Mouse (Mus musculus) kidney, embryonic 16.5 days (tissue): Measurements from ENCODE around the gene Tuba1b. TPM values are rescaled to one million over a fixed set of nuclear protein-coding genes. Genes with fewer than 3 reads are reported as not detected.

Experiments used
- ATAC-seq: fragments of 200-750 bp; cut with Nextera tagmentation; 2 replicates; pipeline ENCODE4 v1.8.0; 2017; ENCODE audit warnings: moderate TSS enrichment; ENCODE audit not compliant: low FRiP score, low TSS enrichment
- H3K27ac ChIP-seq: fragments of 300-500 bp; sonication (generic); 2 replicates; pipeline ENCODE4 v1.5.1; 2014; ENCODE audit warnings: low read length
- H3K27me3 ChIP-seq: fragments of 300-500 bp; sonication (generic); 2 replicates; pipeline ENCODE4 v1.6.1; 2014; ENCODE audit warnings: low read length, control low read depth, mixed read lengths; ENCODE audit not compliant: insufficient read depth
- H3K36me3 ChIP-seq: fragments of 300-500 bp; sonication (generic); 2 replicates; pipeline ENCODE4 v1.6.1; 2014; ENCODE audit warnings: low read length, control low read depth, mixed read lengths; ENCODE audit not compliant: insufficient read depth
- H3K4me1 ChIP-seq: fragments of 300-500 bp; sonication (generic); 2 replicates; pipeline ENCODE4 v1.6.1; 2014; ENCODE audit warnings: low read length, control low read depth, mixed read lengths; ENCODE audit not compliant: insufficient read depth
- H3K4me2 ChIP-seq: fragments of 300-500 bp; sonication (generic); replicated peaks from 2 replicates; pipeline ENCODE4 v1.6.1; 2014; ENCODE audit warnings: low read depth, low read length
- H3K4me3 ChIP-seq: fragments of 300-500 bp; sonication (generic); 2 replicates; pipeline ENCODE4 v1.5.1; 2014; ENCODE audit warnings: mild to moderate bottlenecking, low read length
- H3K9ac ChIP-seq: fragments of 300-500 bp; sonication (generic); replicated peaks from 2 replicates; pipeline ENCODE4 v1.6.1; 2014; ENCODE audit warnings: low read length
- H3K9me3 ChIP-seq: fragments of 300-500 bp; sonication (generic); 2 replicates; pipeline ENCODE4 v1.6.1; 2016; ENCODE audit warnings: low read length, control low read depth
- WGBS: fragments of 180-500 bp; shearing (Covaris S2); extraction: QIAGEN DNeasy Blood & Tissue Kit; methylation state at CpG from one replicate; pipeline ENCODE4 v1.1.7; 2014; 5-methylcytosine and 5-hydroxymethylcytosine counted together
- polyA plus RNA-seq: library from polyadenylated mRNA; unstranded; fragments of >200 nt; fragmentation: Nextera tagmentation; extraction: Ambion mirVana; gene quantifications from 2 replicates; pipeline ENCODE4 v1.2.1, GENCODE M21; 2015

Tuba1b gene
- 1,826 and 1,900 TPM in 2 replicates for polyA plus RNA-seq

DNA sequence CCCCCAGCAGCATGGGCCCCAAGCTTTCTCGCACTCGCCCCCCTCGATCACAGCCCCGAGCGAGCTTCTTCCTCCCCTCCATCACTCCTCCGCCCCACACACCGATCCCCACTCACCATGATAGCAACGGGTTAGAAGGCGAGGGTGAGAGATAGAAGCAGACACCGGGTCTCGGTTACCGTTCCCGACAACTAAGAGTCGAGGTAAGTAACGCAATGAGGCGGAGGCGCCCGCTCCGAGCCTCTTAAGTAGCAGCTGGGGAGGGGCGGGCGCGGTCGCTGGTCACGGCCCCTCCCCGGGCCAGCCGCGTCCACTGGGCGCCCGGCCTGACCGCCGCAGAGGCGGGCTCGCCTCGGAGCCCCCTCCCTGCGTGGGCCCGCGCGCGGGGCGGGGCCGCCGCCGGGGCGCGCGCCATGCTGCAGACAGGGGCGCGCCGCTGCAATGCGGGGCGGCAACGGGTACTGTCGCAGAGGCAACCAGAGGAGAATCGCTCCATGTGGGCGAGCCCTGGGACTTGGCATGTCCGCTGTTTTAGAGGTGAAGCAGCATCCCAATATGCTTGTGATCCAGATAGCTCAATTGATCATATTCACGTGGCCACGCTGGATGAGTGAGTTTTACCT, at the start of gene Tuba1b:
Gene Tuba1b (minus strand): TSS at position 349 of the 623 bp plus-strand sequence.
- ATAC-seq = peak; percentile 97
- WGBS = under 1% methylated on average over 49 of the region's 58 CpGs
- H3K4me2 ChIP-seq = peak within 1 kb of the TSS; percentile 79
- H3K27ac ChIP-seq = peak within 1 kb of the TSS; percentile 99
- peaks cover 18% of the 10 kb centered on the region for H3K4me1 ChIP-seq
- peak within 1 kb of the TSS; percentile 95 for H3K9ac ChIP-seq
- H3K4me3 ChIP-seq = peak within 1 kb of the TSS; percentile 89
- H3K9me3 ChIP-seq = no peaks in the 10 kb centered on the region
- no peaks in the 10 kb centered on the region for H3K27me3 ChIP-seq
- H3K36me3 ChIP-seq = peaks cover 11% of the 10 kb centered on the region

DNA sequence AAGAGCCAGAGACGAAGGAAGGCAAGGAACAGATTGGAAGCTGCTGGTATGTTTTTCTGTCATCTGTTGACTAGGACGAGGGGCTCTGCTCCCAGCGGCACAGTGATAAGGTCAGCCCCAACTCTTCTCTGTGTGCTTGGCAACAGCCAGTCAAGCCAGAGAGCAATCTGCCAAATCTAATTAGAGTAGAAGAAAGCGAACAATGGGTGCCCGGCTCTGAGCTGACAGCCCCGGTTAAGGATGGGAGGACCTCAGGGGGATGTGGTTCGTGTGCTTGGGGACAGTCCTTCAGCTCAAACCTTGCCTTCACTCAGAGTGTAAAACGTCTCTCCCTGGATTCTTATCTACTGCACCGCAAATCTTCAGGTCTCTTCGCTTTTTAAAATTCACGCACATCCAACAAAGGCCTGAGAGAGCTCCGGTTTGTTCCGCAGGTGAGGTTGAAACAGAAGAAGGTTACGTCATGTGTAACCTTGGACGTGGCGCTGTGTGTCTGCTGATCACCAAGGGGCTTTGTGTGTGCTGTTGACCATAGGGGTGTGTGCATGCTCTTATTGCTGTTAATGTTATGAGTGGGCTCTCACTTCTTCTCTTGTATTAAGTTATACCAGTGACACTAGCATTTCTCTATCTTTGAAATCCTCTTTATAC, 49.2 kb upstream of the Tuba1b start:
- Histone ChIP-seq H3K9me3 (no peaks in the 10 kb centered on the region), H3K9ac (no peak overlapping the region), H3K4me3 (no peak overlapping the region), H3K4me1 (peaks cover 33% of the 10 kb centered on the region), H3K27me3 (no peaks in the 10 kb centered on the region), H3K36me3 (no peaks in the 10 kb centered on the region), H3K4me2 (no peak overlapping the region), H3K27ac (no peak overlapping the region)
- WGBS = 61% methylated on average over 16 of the region's 16 CpGs
- no peak for ATAC-seq

DNA sequence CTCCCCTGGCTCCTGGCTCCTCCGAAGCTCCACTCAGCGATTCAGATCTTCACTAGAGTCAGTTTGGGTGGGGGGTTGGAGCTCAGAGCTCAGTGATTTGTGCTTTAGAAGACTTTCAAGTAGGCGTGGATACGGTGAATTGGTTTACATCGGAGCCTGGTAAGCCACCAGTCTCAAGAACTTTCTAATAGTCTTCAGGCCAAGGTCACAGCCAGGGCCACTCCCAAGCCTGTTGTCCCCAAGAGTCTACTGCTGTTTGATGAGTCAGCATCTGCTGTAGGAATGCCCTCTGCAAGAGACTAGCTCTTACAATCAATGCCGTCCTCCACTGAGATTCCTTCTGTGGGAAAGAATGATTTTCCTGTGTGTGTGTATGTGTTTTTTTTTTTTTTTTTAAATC, 47.7 kb upstream of the Tuba1b start:
- Histone ChIP-seq H3K27me3 (no peaks in the 10 kb centered on the region), H3K4me1 (peaks cover 37% of the 10 kb centered on the region), H3K4me2 (no peak overlapping the region), H3K9me3 (no peaks in the 10 kb centered on the region), H3K4me3 (no peak overlapping the region), H3K9ac (no peak overlapping the region), H3K27ac (no peak overlapping the region), H3K36me3 (no peaks in the 10 kb centered on the region)
- 79% methylated on average over 6 of the region's 6 CpGs for WGBS
- no peak for ATAC-seq

DNA sequence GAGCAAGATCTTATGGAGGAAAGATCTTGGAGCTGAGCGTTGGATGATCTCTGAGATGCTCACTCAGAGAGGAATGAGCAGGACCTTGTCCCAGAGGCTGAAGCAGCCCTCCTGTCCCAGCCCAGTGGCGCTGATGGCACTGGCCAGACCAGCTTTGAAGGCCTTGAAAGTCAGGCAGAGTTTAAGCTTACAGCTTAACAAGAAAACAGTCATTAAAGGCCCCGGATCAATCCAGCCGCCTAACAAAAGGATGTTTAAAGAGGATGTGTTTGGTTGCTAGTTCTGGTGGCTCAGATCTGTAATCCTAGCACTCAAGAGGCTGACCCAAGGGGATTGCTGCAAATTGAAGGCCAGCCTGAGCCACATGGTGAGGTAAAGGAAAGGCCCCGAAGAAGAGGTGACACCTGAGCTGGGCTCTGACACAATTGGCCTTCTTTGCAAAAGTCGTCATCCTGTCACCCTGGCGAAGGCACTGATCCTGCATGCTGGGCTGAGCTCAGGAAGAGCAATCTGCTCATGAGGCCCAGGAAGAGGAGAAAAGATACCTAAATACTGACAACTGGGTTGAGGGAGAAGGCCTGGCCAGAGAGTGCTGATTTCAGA, 45.7 kb upstream of the Tuba1b start:
- no peak overlapping the region for H3K4me2 ChIP-seq
- H3K27me3 ChIP-seq = no peaks in the 10 kb centered on the region
- no peaks in the 10 kb centered on the region for H3K36me3 ChIP-seq
- H3K4me1 ChIP-seq = peaks cover 27% of the 10 kb centered on the region
- no peak overlapping the region for H3K4me3 ChIP-seq
- 36% methylated on average over 7 of the region's 7 CpGs for WGBS
- H3K9me3 ChIP-seq = no peaks in the 10 kb centered on the region
- H3K9ac ChIP-seq = no peak overlapping the region
- no peak overlapping the region for H3K27ac ChIP-seq
- no peak for ATAC-seq

DNA sequence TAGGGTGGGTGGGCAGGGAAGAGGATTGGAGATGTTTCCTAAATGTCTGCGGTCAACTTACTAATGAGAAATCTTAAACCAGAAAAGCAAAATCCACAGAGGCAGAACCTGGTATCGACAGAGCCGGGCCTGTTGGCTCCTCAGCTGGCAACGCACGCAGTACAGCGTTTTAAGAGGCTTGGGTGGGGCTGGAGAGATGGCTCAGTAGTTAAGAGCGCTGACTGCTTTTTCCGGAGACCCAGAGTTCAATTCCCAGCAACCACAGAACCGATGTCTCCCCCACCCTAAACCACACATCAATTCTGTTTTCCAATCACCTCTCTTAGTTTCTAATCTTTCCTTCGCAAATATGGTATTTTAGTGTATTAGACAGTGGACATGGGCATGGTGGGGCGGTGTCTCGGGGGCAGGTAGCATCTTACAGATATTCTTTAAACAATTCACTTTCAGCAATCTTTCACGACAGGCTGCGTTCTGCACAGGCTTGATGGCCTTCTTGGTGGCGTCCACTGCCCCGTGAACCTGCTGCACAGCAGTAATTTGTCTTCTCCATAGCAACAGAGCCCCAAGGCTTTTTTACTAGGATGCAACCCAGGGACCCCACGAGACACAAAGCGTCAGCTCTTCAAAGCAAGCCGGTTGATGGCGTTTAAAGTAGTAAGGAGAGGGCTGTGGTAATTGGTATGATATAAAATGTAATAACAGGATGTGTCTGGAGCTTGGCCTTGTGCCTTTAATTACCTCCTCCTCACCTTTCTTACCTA, 44.2 kb upstream of the Tuba1b start:
- no peaks in the 10 kb centered on the region for H3K27me3 ChIP-seq
- no peak overlapping the region for H3K27ac ChIP-seq
- peaks cover 22% of the 10 kb centered on the region for H3K4me1 ChIP-seq
- no peaks in the 10 kb centered on the region for H3K36me3 ChIP-seq
- peak overlapping the region; percentile 32; the same call in 1 of the 2 replicates for H3K4me2 ChIP-seq
- H3K9me3 ChIP-seq = no peaks in the 10 kb centered on the region
- no peak for ATAC-seq
- H3K4me3 ChIP-seq = no peak overlapping the region
- peak overlapping the region; percentile 46; the same call in 1 of the 2 replicates for H3K9ac ChIP-seq
- WGBS = 52% methylated on average over 20 of the region's 20 CpGs

DNA sequence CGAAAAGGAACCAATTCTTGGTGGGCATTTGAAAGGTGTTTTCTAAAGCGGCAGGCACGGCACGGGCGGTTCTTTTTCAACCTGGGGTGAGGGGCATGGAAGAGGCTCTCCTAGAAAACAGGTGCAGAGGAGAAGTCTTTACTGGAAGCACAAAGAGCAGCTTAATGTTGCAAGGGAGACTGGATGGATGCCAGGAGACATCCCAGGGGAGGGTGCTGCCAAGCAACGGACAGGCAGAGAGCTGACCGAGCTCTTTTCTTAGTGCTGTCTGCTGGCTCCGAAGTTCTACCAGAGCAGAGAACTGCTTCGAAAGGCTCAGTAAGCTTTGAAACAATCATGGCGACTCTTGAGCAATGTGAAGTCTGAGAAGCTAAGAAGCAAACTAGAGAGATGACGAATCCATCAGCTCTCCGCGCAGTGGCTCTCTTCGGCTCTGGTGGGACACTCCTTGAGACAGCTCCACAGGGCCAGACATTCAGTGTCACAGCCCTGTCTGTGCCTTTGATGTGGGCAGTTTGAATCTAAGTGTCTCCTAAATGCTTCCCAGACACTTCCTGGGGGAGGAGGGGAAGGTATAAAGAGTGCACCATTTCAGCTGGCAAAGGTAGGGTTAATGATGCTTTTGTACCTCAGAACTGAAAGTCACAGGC, 43.5 kb upstream of the Tuba1b start:
- no peaks in the 10 kb centered on the region for H3K36me3 ChIP-seq
- no peaks in the 10 kb centered on the region for H3K27me3 ChIP-seq
- H3K4me1 ChIP-seq = peaks cover 25% of the 10 kb centered on the region
- peak overlapping the region; percentile 32 for H3K4me2 ChIP-seq
- ATAC-seq = peak; percentile 39; the same call in 1 of the 2 replicates
- WGBS = 55% methylated on average over 14 of the region's 14 CpGs
- H3K9me3 ChIP-seq = no peaks in the 10 kb centered on the region
- H3K4me3 ChIP-seq = no peak overlapping the region
- H3K9ac ChIP-seq = peak overlapping the region; percentile 46
- H3K27ac ChIP-seq = peak overlapping the region; percentile 60

DNA sequence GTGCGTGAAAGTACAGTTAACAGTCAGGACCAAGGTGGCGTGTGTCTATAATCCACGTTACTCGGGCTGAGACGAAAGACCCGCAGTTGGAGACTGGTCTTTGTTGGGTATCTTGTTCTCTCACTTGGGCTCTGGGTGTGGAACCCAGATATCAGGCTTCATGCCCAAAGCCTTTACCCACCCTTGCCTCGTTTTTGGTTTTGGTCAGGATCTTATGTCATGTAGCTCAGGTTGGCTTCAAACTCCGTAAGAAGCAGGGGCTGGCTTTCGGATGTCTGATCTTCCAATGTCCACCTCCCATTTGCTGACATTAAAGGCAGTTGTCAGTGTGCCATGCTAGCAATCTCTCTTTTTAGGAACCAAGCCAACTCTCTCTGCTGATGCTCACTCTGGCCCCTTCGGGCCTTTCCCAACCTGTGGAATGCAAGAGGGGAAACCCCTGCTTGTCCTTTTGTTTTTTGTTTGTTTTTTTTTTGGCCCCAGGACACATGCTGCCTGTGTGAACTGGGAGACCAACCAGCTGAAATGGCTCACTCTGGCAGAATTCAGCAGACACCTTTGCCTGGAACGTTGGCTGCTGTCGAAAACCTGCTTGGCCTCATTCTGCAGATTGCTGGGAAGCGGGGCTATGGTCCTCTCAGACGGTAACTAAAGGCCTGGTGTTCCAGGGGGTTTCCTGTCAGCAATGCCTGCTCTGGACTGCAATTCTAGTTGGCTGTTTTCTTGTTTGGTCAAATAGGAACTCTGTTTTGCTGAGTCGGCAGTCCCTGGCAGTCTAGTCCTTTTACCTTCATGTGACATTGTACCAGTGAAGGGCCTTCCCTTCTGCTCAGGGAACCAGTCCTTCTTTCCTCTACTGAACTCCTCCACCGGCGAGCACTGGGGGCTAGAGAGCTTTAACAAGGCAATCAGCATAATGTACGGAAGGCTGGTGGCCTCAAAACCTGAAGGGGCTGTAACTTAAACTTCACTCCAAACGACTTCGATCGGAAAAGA, 42.7 kb upstream of the Tuba1b start:
- H3K4me3 ChIP-seq = no peak overlapping the region
- 62% methylated on average over 21 of the region's 21 CpGs for WGBS
- no peaks in the 10 kb centered on the region for H3K9me3 ChIP-seq
- H3K27ac ChIP-seq = peak overlapping the region; percentile 60
- peaks cover 27% of the 10 kb centered on the region for H3K4me1 ChIP-seq
- ATAC-seq = no peak
- no peaks in the 10 kb centered on the region for H3K27me3 ChIP-seq
- H3K9ac ChIP-seq = peak overlapping the region; percentile 46
- H3K4me2 ChIP-seq = no peak overlapping the region; the same call in 1 of the 2 replicates
- H3K36me3 ChIP-seq = no peaks in the 10 kb centered on the region

DNA sequence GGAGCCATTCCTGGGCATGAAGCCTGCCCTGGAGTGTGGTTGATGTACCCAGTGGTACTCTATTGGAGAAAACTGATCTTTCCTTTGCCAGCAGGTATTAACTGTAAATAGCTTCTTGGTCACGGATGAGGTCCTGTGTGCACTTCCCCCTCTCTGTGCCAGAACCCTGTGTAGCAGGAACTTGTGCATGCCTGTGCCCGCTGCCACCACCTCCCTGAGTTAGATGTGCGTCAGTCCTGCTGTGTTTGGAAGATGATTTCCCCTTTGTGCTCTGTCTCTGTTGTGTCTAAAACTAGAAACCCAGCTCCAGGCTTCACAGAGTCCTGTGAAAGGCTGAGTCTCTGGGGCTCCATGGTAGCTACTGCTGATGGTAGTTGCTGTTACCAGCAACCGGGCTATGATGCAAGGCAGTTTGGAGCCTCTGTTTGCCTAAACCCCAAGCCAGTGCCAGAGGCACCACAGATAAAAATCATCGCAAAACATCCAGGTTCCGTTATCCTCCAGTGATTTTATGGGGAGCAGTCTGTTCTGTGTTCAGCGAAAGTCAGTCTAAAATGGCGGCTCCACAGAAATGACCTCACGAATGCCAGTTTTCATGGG, 38.8 kb upstream of the Tuba1b start:
- Histone ChIP-seq H3K4me2 (peak overlapping the region; percentile 35), H3K36me3 (no peaks in the 10 kb centered on the region), H3K4me3 (no peak overlapping the region), H3K27ac (peak overlapping the region; percentile 87), H3K9me3 (no peaks in the 10 kb centered on the region), H3K4me1 (peaks cover 41% of the 10 kb centered on the region), H3K9ac (0 out of 2 replicates have a peak overlapping the region, but pooled peaks have one; percentile 22), H3K27me3 (no peaks in the 10 kb centered on the region)
- WGBS = 49% methylated on average over 9 of the region's 9 CpGs
- peak; percentile 71 for ATAC-seq
